Mouse (Mus musculus) heart, postnatal 4 days (tissue): ENCODE results near the gene Olfr916. TPM values are rescaled to one million over a fixed set of nuclear protein-coding genes. Genes with fewer than 3 reads are reported as not detected.

Experiments used
- DNase-seq: peaks from one replicate; pipeline ENCODE4 v3.0.0; 2021
- total RNA-seq, 2 experiments: library from RNA; stranded (reverse); gene quantifications; 2 replicates each; pipeline ENCODE4 v1.2.3; 2021

Gene Olfr916
- not detected for total RNA-seq

GRCm38 (mm10) chr9:38659775-38660174 is at the start of gene Olfr916:
Gene Olfr916 (minus strand): TSS chr9:38659875.
- no peak for DNase-seq

GRCm38 (mm10) chr9:38674501-38674900 is 14.8 kb upstream of the Olfr916 start, which contains the start of gene Olfr918:
Gene Olfr918 (minus strand): TSS chr9:38674601.
- DNase-seq, result no peak

GRCm38 (mm10) chr9:38672887-38673286 is 13.2 kb upstream of the Olfr916 start:
- no peak for DNase-seq

GRCm38 (mm10) chr9:38665742-38666141 is 6.1 kb upstream of the Olfr916 start, which contains the start of gene Olfr917:
Gene Olfr917 (minus strand): TSS chr9:38665842.
- no peak for DNase-seq

- no peak for DNase-seq
Observed at GRCm38 (mm10) chr9:38632406-38632805, 27.3 kb downstream of the Olfr916 start.

Other genes starting within 250 kb of the Olfr916 start
- gene Olfr901, start 230.4 kb downstream of the Olfr916 start, total RNA-seq, result not detected
- gene Olfr902, start 212.2 kb downstream of the Olfr916 start, total RNA-seq, result not detected
- gene Olfr904, start 196.7 kb downstream of the Olfr916 start, total RNA-seq, result not detected
- gene Olfr905, start 188.8 kb downstream of the Olfr916 start, total RNA-seq, result not detected
- not detected for gene Olfr906, start 172.8 kb downstream of the Olfr916 start, total RNA-seq
- gene Olfr907, start 164.1 kb downstream of the Olfr916 start, total RNA-seq, result not detected
- not detected for gene Olfr911-ps1, start 138.3 kb downstream of the Olfr916 start, total RNA-seq
- gene Olfr910, start 122.0 kb downstream of the Olfr916 start, total RNA-seq, result not detected
- not detected for gene Olfr912, start 79.7 kb downstream of the Olfr916 start, total RNA-seq
- gene Olfr913, start 67.1 kb downstream of the Olfr916 start, total RNA-seq, result not detected
- not detected for gene Olfr914, start 54.8 kb downstream of the Olfr916 start, total RNA-seq
- gene Olfr917, start 6.0 kb upstream of the Olfr916 start, total RNA-seq, result not detected
- not detected for gene Olfr918, start 14.7 kb upstream of the Olfr916 start, total RNA-seq
- gene Olfr919, start 43.8 kb upstream of the Olfr916 start, total RNA-seq, result not detected
- gene Vwa5a, start 58.4 kb upstream of the Olfr916 start, total RNA-seq, result 10 to 100 TPM; 25.9 to 27.5 TPM
- gene Olfr920, start 92.4 kb upstream of the Olfr916 start, total RNA-seq, result under 1 TPM; 0.07 to 0.14 TPM
- not detected for gene Olfr921, start 113.2 kb upstream of the Olfr916 start, total RNA-seq
- gene Olfr922, start 154.7 kb upstream of the Olfr916 start, total RNA-seq, result not detected
- gene Olfr923, start 166.7 kb upstream of the Olfr916 start, total RNA-seq, result not detected
- gene Olfr924, start 184.6 kb upstream of the Olfr916 start, total RNA-seq, result not detected
- not detected for gene Olfr26, start 195.2 kb upstream of the Olfr916 start, total RNA-seq
- gene Olfr926, start 217.3 kb upstream of the Olfr916 start, total RNA-seq, result not detected